Mouse (Mus musculus): ENCODE measurements around the gene Cd80. TPM values are rescaled to one million over a fixed set of nuclear protein-coding genes. Genes with fewer than 3 reads are reported as not detected.
A peak's percentile ranks its signal among the peaks of the same experiment; 100 is the strongest.

Gene Cd80
- polyA plus RNA-seq, 1 experiment from 2014 or later = 0.51 TPM

DNA sequence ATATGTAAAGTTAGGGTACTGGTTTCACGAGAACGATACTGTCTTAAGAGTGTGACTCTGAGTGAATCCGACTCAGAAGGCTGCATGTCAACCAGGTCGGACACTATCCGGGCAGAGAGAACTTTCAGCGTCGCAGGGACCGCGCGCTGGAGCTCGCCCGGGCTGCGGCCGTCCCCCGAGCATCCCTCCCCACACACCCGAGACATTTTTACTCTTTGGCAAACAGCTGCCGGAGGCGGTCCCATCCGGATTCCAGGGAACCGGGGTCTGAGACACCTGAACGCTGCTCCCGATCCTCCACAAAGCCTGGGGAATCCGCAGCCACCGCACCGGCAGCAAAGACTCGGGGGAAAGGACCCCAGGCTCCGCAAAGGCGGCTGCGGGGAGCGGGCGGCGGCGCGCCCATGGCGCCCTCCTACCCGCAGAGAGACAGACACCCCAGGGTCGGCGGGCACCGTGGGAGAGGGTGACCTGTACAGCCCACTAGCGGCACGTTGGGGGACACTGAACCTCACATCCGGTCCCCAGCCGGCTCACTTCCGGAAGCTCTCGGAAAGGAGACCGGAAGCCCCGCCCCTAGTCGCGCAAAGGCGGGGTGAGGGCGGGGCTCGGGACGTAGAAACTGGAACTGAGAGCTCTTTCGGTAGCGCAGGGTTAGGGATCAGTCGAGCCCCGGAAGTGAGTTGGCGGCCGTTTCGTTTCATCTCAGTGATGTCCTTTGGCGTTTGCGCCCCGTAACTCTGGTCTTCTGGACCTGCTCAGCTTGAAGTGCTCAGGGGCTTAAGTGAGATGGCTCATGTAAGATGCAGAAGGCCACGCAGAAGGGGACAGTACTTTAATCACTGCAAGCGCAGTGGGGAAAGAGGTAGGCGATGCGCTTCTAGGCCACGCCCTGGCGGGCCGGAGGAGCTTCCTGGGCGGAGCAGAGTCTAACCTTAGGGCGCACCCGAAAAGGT is 67.0 kb downstream of the Cd80 start, which contains the start of gene Timmdc1:
Gene Timmdc1, minus strand, starts transcription at position 535 of the 956 bp plus-strand sequence.
- WGBS = under 1% methylated on average over 73 of the region's 73 CpGs
- H3K27ac ChIP-seq (ENCODE audit: low read depth, low read length) = peak within 1 kb of the TSS; percentile 95
- ATAC-seq (ENCODE audit: low FRiP score, low TSS enrichment) = peak; percentile 98

DNA sequence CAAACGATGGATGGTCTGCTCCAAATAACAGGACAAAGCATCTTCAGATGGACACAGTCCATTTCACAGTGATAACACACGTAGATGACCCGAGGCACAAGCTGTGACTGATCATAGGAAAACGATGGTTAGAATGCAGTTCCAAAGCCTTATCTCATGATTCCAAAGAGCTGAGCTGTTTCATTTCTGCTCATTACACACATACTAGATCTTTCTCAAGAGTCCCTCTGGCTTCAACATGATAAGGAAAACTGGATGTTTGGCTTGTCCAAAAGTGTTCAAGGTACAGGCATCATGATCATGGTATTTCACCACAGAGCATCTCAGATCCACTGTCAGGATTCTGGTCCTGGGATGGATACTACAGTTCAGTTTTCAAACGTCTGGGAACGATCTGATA is 70.9 kb downstream of the Cd80 start:
- Histone ChIP-seq H3K4me2 (replicated peaks; ENCODE audit: low read depth, low read length) (no peak overlapping the region), H3K27ac (ENCODE audit: low read depth, low read length) (no peak overlapping the region), H3K4me1 (ENCODE audit: control insufficient read depth, insufficient read depth, low read length) (peaks cover 8% of the 10 kb centered on the region), H3K27me3 (ENCODE audit: control insufficient read depth, insufficient read depth, low read length) (no peaks in the 10 kb centered on the region), H3K36me3 (ENCODE audit: control insufficient read depth, insufficient read depth, low read length) (peaks cover 47% of the 10 kb centered on the region), H3K9me3 (ENCODE audit: control insufficient read depth, low read length) (no peaks in the 10 kb centered on the region), H3K9ac (ENCODE audit: low read depth, low read length) (no peak overlapping the region), H3K4me3 (ENCODE audit: low read length) (no peak overlapping the region)
- no peak for ATAC-seq (ENCODE audit: low FRiP score, low TSS enrichment)
- 84% methylated on average over 6 of the region's 6 CpGs for WGBS

More for the DNA sequence above, 67.0 kb downstream of the Cd80 start, which contains the start of gene Timmdc1:
- H3K4me2 ChIP-seq (replicated peaks; ENCODE audit: low read depth, low read length) = peak within 1 kb of the TSS; percentile 66
- peaks cover 9% of the 10 kb centered on the region for H3K4me1 ChIP-seq (ENCODE audit: control insufficient read depth, insufficient read depth, low read length)
- no peaks in the 10 kb centered on the region for H3K9me3 ChIP-seq (ENCODE audit: control insufficient read depth, low read length)
- H3K9ac ChIP-seq (ENCODE audit: low read depth, low read length) = peak within 1 kb of the TSS; percentile 93
- peaks cover 33% of the 10 kb centered on the region for H3K36me3 ChIP-seq (ENCODE audit: control insufficient read depth, insufficient read depth, low read length)
- H3K27me3 ChIP-seq (ENCODE audit: control insufficient read depth, insufficient read depth, low read length) = no peaks in the 10 kb centered on the region
- H3K4me3 ChIP-seq (ENCODE audit: low read length) = peak within 1 kb of the TSS; percentile 97

DNA sequence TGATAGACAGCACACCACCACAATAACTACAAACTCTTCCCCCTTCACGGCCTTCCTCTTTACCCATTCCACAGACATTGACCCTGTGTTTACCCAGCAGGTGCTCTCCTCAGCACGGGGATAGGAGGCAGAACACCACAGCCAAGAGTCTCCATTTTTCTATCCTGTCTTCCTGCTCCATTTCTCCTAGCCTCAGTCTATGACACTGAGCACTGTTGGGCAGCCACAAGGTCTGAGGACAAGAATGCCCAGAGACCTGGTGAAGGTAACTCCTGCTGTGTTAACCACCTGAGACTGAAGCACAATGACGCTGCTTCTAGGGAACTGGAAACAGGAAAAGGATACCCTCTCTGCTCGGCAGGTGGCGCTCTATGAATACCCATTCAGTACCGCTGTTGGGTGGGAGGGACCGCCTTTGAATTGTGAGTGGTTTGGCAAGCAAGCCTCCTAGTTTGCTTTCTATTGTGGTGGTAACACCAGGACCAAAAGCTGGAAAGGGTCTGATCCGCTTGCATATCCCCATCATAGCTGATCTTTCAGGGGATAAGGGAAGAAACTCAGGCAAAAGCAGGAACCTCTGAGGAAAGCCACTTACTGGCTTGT is 81.3 kb downstream of the Cd80 start:
- no peak overlapping the region for H3K4me3 ChIP-seq (ENCODE audit: low read length)
- ATAC-seq (ENCODE audit: low FRiP score, low TSS enrichment) = no peak

DNA sequence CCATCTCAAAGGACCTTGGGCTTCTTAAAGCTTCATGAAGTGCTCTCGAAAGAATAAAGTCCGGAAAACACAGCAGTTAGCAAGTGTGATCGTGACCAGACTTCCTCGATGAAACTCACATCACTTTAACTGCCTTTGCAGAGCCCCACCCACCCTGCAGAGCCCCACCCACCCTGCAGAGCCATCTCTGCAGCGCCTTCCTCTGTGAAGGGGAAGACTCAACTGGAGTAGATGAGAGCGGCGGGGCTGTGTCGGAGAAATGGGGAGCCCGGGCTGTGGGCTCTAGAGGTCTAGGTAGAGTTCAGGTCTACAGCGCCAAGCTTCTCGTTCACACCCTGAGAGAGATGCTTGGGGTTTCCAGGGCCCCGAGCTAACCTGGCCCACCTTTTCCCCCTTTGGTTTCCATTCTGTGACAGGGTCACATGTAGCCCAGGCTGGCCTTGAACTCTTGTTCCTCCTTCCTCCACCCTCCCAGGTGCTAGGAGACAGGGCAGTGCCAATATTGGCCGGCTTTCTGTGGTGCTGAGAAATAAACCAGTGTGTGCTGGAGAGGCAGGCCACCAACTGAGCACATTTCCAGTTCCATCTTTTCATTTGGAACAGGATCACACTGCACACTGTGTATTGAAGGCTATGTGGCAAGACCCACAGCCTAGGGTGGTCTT is 83.5 kb downstream of the Cd80 start:
- H3K27ac ChIP-seq (ENCODE audit: low read depth, low read length) = no peak overlapping the region
- H3K27me3 ChIP-seq (ENCODE audit: control insufficient read depth, insufficient read depth, low read length) = no peaks in the 10 kb centered on the region
- H3K4me2 ChIP-seq (replicated peaks; ENCODE audit: low read depth, low read length) = no peak overlapping the region
- WGBS = 96% methylated on average over 13 of the region's 13 CpGs
- no peak overlapping the region for H3K4me3 ChIP-seq (ENCODE audit: low read length)
- peaks cover 69% of the 10 kb centered on the region for H3K36me3 ChIP-seq (ENCODE audit: control insufficient read depth, insufficient read depth, low read length)
- no peaks in the 10 kb centered on the region for H3K9me3 ChIP-seq (ENCODE audit: control insufficient read depth, low read length)
- H3K4me1 ChIP-seq (ENCODE audit: control insufficient read depth, insufficient read depth, low read length) = no peaks in the 10 kb centered on the region
- no peak overlapping the region for H3K9ac ChIP-seq (ENCODE audit: low read depth, low read length)
- no peak for ATAC-seq (ENCODE audit: low FRiP score, low TSS enrichment)

More for the DNA sequence above, 81.3 kb downstream of the Cd80 start:
- no peaks in the 10 kb centered on the region for H3K9me3 ChIP-seq (ENCODE audit: control insufficient read depth, low read length)
- 47% methylated on average over 8 of the region's 8 CpGs for WGBS
- no peak overlapping the region for H3K4me2 ChIP-seq (replicated peaks; ENCODE audit: low read depth, low read length)
- H3K36me3 ChIP-seq (ENCODE audit: control insufficient read depth, insufficient read depth, low read length) = peaks cover 73% of the 10 kb centered on the region
- H3K27me3 ChIP-seq (ENCODE audit: control insufficient read depth, insufficient read depth, low read length) = no peaks in the 10 kb centered on the region
- H3K9ac ChIP-seq (ENCODE audit: low read depth, low read length) = no peak overlapping the region
- H3K27ac ChIP-seq (ENCODE audit: low read depth, low read length) = no peak overlapping the region
- H3K4me1 ChIP-seq (ENCODE audit: control insufficient read depth, insufficient read depth, low read length) = no peaks in the 10 kb centered on the region

Other genes with a start within 250 kb of the Cd80 start
- 0.19 TPM in 1 of 2 replicates, not detected in the other for gene Nr1i2, start 160.7 kb upstream of the Cd80 start, polyA plus RNA-seq (2014; fragmentation: Nextera tagmentation; extraction: Ambion mirVana)
- 0.11 TPM in 1 of 2 replicates, not detected in the other for gene Maats1, start 113.4 kb upstream of the Cd80 start, polyA plus RNA-seq (2014; fragmentation: Nextera tagmentation; extraction: Ambion mirVana)
- gene Cox17, start 108.6 kb upstream of the Cd80 start, polyA plus RNA-seq (2014; fragmentation: Nextera tagmentation; extraction: Ambion mirVana) = 148 and 203 TPM in 2 replicates
- not detected in 2 replicates for gene Gm21987, start 108.5 kb upstream of the Cd80 start, polyA plus RNA-seq (2014; fragmentation: Nextera tagmentation; extraction: Ambion mirVana)
- 0.11 and 0.35 TPM in 2 replicates for gene Popdc2, start 93.4 kb upstream of the Cd80 start, polyA plus RNA-seq (2014; fragmentation: Nextera tagmentation; extraction: Ambion mirVana)
- gene Pla1a, start 22.4 kb upstream of the Cd80 start, polyA plus RNA-seq (2014; fragmentation: Nextera tagmentation; extraction: Ambion mirVana) = 0.39 and 0.79 TPM in 2 replicates
- gene Adprh, start 2.9 kb upstream of the Cd80 start, polyA plus RNA-seq (2014; fragmentation: Nextera tagmentation; extraction: Ambion mirVana) = 82.6 and 98.3 TPM in 2 replicates
- 29.1 and 31.8 TPM in 2 replicates for gene Timmdc1, start 67.1 kb downstream of the Cd80 start, polyA plus RNA-seq (2014; fragmentation: Nextera tagmentation; extraction: Ambion mirVana)
- 50.9 and 63.5 TPM in 2 replicates for gene Poglut1, start 94.7 kb downstream of the Cd80 start, polyA plus RNA-seq (2014; fragmentation: Nextera tagmentation; extraction: Ambion mirVana)
- gene Tmem39a, start 103.1 kb downstream of the Cd80 start, polyA plus RNA-seq (2014; fragmentation: Nextera tagmentation; extraction: Ambion mirVana) = 90.5 and 121 TPM in 2 replicates